8 mouse cellular contexts compared by ENCODE assay signal in the genomic region with DNA sequence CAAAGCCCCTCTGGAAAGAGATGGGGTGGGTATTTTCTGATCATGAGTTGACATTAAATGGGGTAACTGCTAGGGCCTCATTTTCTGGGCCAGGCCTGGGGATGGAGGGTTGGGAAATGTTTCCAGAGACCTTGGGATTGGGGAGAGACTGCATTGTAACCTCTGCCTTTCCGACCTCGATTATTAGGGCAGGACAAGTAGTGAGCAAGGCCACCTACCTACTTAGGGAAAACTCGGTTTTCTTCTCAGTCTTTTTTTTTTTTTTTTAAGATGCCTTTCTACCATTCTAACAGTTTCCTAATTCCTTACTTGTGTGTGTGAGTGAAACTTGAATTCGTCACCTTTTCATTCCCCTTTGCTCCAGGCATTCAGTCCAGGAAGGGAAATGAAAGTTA. TPM values are rescaled to one million over a fixed set of nuclear protein-coding genes. Genes with fewer than 3 reads are reported as not detected.
A peak's percentile ranks its signal among the peaks of the same experiment; 100 is the strongest.
DNase-seq lines count a peak whose midpoint lies in the region; ATAC-seq and TF ChIP-seq lines count a peak whose summit lies in the region.

No protein-coding gene starts in this region.

- DNase-seq in left cerebral cortex, adult 2 months (ENCODE audit: extremely low spot score in 1 of 2, low spot score in 2 of 2), result no peak
- DNase-seq in left cerebral cortex, postnatal 36 days (ENCODE audit: low spot score in 2 of 2), result no peak
- no peak for DNase-seq in hindbrain, embryonic 14.5 days (ENCODE audit: low spot score)
- DNase-seq in spleen, postnatal 14 days (ENCODE audit: low spot score in 2 of 2), result no peak
- DNase-seq in gastrocnemius, postnatal 36 days, result no peak
- DNase-seq in right cerebral cortex, postnatal 36 days (ENCODE audit: low spot score in 2 of 2), result no peak

- no peak for TF ChIP-seq CTCF in left cerebral cortex, adult 2 months (IDR thresholded peaks at IDR 0.05)
- TF ChIP-seq CTCF in cortical plate, adult 2 months (IDR thresholded peaks at IDR 0.05; ENCODE audit: extremely low read depth, insufficient read depth, low read length), result no peak

- peaks cover 21% of the 10 kb centered on the region for H3K36me3 ChIP-seq in hindbrain, embryonic 14.5 days (replicated peaks; ENCODE audit: control insufficient read depth, insufficient read depth)
- H3K36me3 ChIP-seq in midbrain, embryonic 16.5 days (ENCODE audit: control insufficient read depth, insufficient read depth, low read length), result peaks cover 7% of the 10 kb centered on the region; the same call in 1 of the 2 replicates

- ATAC-seq in hindbrain, embryonic 14.5 days (ENCODE audit: low FRiP score), result no peak
- no peak for ATAC-seq in midbrain, embryonic 16.5 days

- peak overlapping the region; percentile 93 for H3K4me2 ChIP-seq in hindbrain, embryonic 14.5 days (replicated peaks)
- H3K4me2 ChIP-seq in midbrain, embryonic 16.5 days (ENCODE audit: low read length), result peak overlapping the region; percentile 65

- H3K9ac ChIP-seq in hindbrain, embryonic 14.5 days, result peak overlapping the region; percentile 97
- peak overlapping the region; percentile 98 for H3K9ac ChIP-seq in midbrain, embryonic 16.5 days (ENCODE audit: low read depth, low read length)

- peak overlapping the region; percentile 92 for H3K4me3 ChIP-seq in left cerebral cortex, adult 2 months
- H3K4me3 ChIP-seq in cortical plate, adult 2 months (ENCODE audit: insufficient read depth, low read length), result peak overlapping the region; percentile 88
- H3K4me3 ChIP-seq in hindbrain, embryonic 14.5 days (replicated peaks; ENCODE audit: low read length), result peak overlapping the region; percentile 94
- H3K4me3 ChIP-seq in midbrain, embryonic 16.5 days (ENCODE audit: low read depth, low read length), result peak overlapping the region; percentile 94

- no peak for TF ChIP-seq POLR2A in cortical plate, adult 2 months (IDR thresholded peaks at IDR 0.05; ENCODE audit: extremely low read depth, insufficient read depth, low read length)

- H3K9me3 ChIP-seq in hindbrain, embryonic 14.5 days (ENCODE audit: control insufficient read depth, low read length), result no peaks in the 10 kb centered on the region
- no peaks in the 10 kb centered on the region for H3K9me3 ChIP-seq in midbrain, embryonic 16.5 days (replicated peaks; ENCODE audit: control insufficient read depth, low read length, poor library complexity, severe bottlenecking)

- peak overlapping the region; percentile 94 for H3K27ac ChIP-seq in left cerebral cortex, adult 2 months
- H3K27ac ChIP-seq in cortical plate, adult 2 months (ENCODE audit: insufficient read depth, low read length), result peak overlapping the region; percentile 95
- peak overlapping the region; percentile 92 for H3K27ac ChIP-seq in hindbrain, embryonic 14.5 days
- H3K27ac ChIP-seq in midbrain, embryonic 16.5 days (ENCODE audit: low read length), result peak overlapping the region; percentile 94

- 8% methylated on average over 4 of the region's 4 CpGs for WGBS in hindbrain, embryonic 14.5 days
- 9% methylated on average over 4 of the region's 4 CpGs for WGBS in midbrain, embryonic 16.5 days

- no peaks in the 10 kb centered on the region for H3K27me3 ChIP-seq in hindbrain, embryonic 14.5 days (ENCODE audit: control insufficient read depth, insufficient read depth, low read length)
- no peaks in the 10 kb centered on the region for H3K27me3 ChIP-seq in midbrain, embryonic 16.5 days (ENCODE audit: control insufficient read depth, insufficient read depth, low read depth, low read length)

- H3K4me1 ChIP-seq in cortical plate, adult 2 months (ENCODE audit: control insufficient read depth, insufficient read depth, low read length), result peaks cover 2% of the 10 kb centered on the region; the same call in 1 of the 2 replicates
- peaks cover 24% of the 10 kb centered on the region for H3K4me1 ChIP-seq in hindbrain, embryonic 14.5 days (replicated peaks; ENCODE audit: control insufficient read depth, insufficient read depth, low read length)
- peaks cover 28% of the 10 kb centered on the region for H3K4me1 ChIP-seq in midbrain, embryonic 16.5 days (ENCODE audit: control insufficient read depth, insufficient read depth, low read length)

- intact Hi-C loops in left cerebral cortex, adult 2 months (cut with DNase I), result no loop called here
- intact Hi-C loops in left cerebral cortex, postnatal 36 days (cut with DNase I), result no loop called here
- intact Hi-C loops in gastrocnemius, postnatal 36 days (cut with DNase I), result no loop called here

RNA-seq across cellular contexts. Expression of gene Tlk2, which starts 3.9 kb away (rescaled TPM):
- total RNA-seq in left cerebral cortex, adult 2 months (2021), result 10 to 100 TPM; 56.0 to 61.1 TPM
- 10 to 100 TPM; 52.8 to 67.7 TPM for total RNA-seq in left cerebral cortex, postnatal 36 days (2021)
- polyA plus RNA-seq in cortical plate, adult 2 months (2012; rRNA removed), result 36.3 and 36.7 TPM in 2 replicates
- 26.2 and 27.9 TPM in 2 replicates for polyA plus RNA-seq in hindbrain, embryonic 14.5 days (2014; fragmentation: Nextera tagmentation; extraction: Ambion mirVana)
- polyA plus RNA-seq in midbrain, embryonic 16.5 days (2015; fragmentation: Nextera tagmentation; extraction: Ambion mirVana), result 18.7 and 19.7 TPM in 2 replicates
- 10 to 100 TPM; 37.4 to 41.1 TPM for total RNA-seq in gastrocnemius, postnatal 36 days (2021)

RNA-seq across cellular contexts. Expression of gene Gm10842, which starts 35.8 kb away (rescaled TPM):
- not detected for total RNA-seq in left cerebral cortex, adult 2 months (2021)
- total RNA-seq in left cerebral cortex, postnatal 36 days (2021), result not detected
- polyA plus RNA-seq in cortical plate, adult 2 months (2012; rRNA removed), result not detected in 2 replicates
- not detected in 2 replicates for polyA plus RNA-seq in hindbrain, embryonic 14.5 days (2014; fragmentation: Nextera tagmentation; extraction: Ambion mirVana)
- polyA plus RNA-seq in midbrain, embryonic 16.5 days (2015; fragmentation: Nextera tagmentation; extraction: Ambion mirVana), result not detected in 2 replicates
- not detected for total RNA-seq in gastrocnemius, postnatal 36 days (2021)

RNA-seq across cellular contexts. Expression of gene Mettl2, which starts 56.2 kb away (rescaled TPM):
- 10 to 100 TPM; 15.0 to 18.8 TPM for total RNA-seq in left cerebral cortex, adult 2 months (2021)
- total RNA-seq in left cerebral cortex, postnatal 36 days (2021), result 10 to 100 TPM; 17.2 to 17.8 TPM
- polyA plus RNA-seq in cortical plate, adult 2 months (2012; rRNA removed), result 27.1 and 27.3 TPM in 2 replicates
- 25.0 and 27.3 TPM in 2 replicates for polyA plus RNA-seq in hindbrain, embryonic 14.5 days (2014; fragmentation: Nextera tagmentation; extraction: Ambion mirVana)
- polyA plus RNA-seq in midbrain, embryonic 16.5 days (2015; fragmentation: Nextera tagmentation; extraction: Ambion mirVana), result 29.1 and 32.5 TPM in 2 replicates
- total RNA-seq in gastrocnemius, postnatal 36 days (2021), result 1 to 10 TPM; 6.0 to 8.4 TPM
